Mouse (Mus musculus) 416B (cell line): ENCODE data around the gene Trp53tg5.

Experiments used
- DNase-seq: peaks from one replicate; pipeline ENCODE4 v3.0.0; 2011; ENCODE audit warnings: low read depth

The Trp53tg5 gene

GRCm38 (mm10) chr2:164473624-164474023 lies at the start of gene Trp53tg5:
Gene Trp53tg5, minus strand, starts transcription at chr2:164473724.
- no peak for DNase-seq

- peak; percentile 80 for DNase-seq
Observed at GRCm38 (mm10) chr2:164522280-164522679, 48.8 kb upstream of the Trp53tg5 start.

GRCm38 (mm10) chr2:164521841-164522240 lies 48.3 kb upstream of the Trp53tg5 start:
- DNase-seq, result peak; percentile 99

- DNase-seq, result peak; percentile 82
Observed at GRCm38 (mm10) chr2:164520782-164521181, 47.3 kb upstream of the Trp53tg5 start.

GRCm38 (mm10) chr2:164519171-164519526 lies 45.6 kb upstream of the Trp53tg5 start:
- no peak for DNase-seq

GRCm38 (mm10) chr2:164518266-164519170 lies 45.0 kb upstream of the Trp53tg5 start:
- DNase-seq, result no peak

- peak; percentile 68 for DNase-seq
Observed at GRCm38 (mm10) chr2:164517485-164518221, 44.1 kb upstream of the Trp53tg5 start.

- DNase-seq, result peak; percentile 55
Observed at GRCm38 (mm10) chr2:164516592-164516991, 43.1 kb upstream of the Trp53tg5 start.

GRCm38 (mm10) chr2:164515897-164516296 lies 42.4 kb upstream of the Trp53tg5 start:
- no peak for DNase-seq

- no peak for DNase-seq
Observed at GRCm38 (mm10) chr2:164514916-164515315, 41.4 kb upstream of the Trp53tg5 start.

- peak; percentile 68 for DNase-seq
Observed at GRCm38 (mm10) chr2:164513389-164513788, 39.9 kb upstream of the Trp53tg5 start.

GRCm38 (mm10) chr2:164512121-164512909 lies 38.8 kb upstream of the Trp53tg5 start:
- DNase-seq, result no peak

- no peak for DNase-seq
Observed at GRCm38 (mm10) chr2:164510621-164511190, 37.2 kb upstream of the Trp53tg5 start.

- no peak for DNase-seq
Observed at GRCm38 (mm10) chr2:164507811-164508210, 34.3 kb upstream of the Trp53tg5 start.

- no peak for DNase-seq
Observed at GRCm38 (mm10) chr2:164505619-164506347, 32.3 kb upstream of the Trp53tg5 start.

GRCm38 (mm10) chr2:164504919-164505318 lies 31.4 kb upstream of the Trp53tg5 start:
- DNase-seq, result no peak

- DNase-seq, result no peak
Observed at GRCm38 (mm10) chr2:164500511-164500910, 27.0 kb upstream of the Trp53tg5 start.

- DNase-seq, result no peak
Observed at GRCm38 (mm10) chr2:164499317-164499716, 25.8 kb upstream of the Trp53tg5 start.

GRCm38 (mm10) chr2:164497691-164498268 lies 24.3 kb upstream of the Trp53tg5 start:
- DNase-seq, result no peak

- DNase-seq, result peak; percentile 78
Observed at GRCm38 (mm10) chr2:164496847-164497690, 23.5 kb upstream of the Trp53tg5 start, which contains the start of gene Pigt. Gene Pigt, plus strand, starts transcription at chr2:164497520.
